Mouse (Mus musculus): ENCODE data around the gene Hoxd8.

The Hoxd8 gene

GRCm38 (mm10) chr2:74686988-74687697 lies 17.3 kb upstream of the Hoxd8 start:
- no peak for DNase-seq

- no peak for DNase-seq
Observed at GRCm38 (mm10) chr2:74687698-74688555, 16.5 kb upstream of the Hoxd8 start.

- no peak for DNase-seq
Observed at GRCm38 (mm10) chr2:74688795-74689573, 15.4 kb upstream of the Hoxd8 start.

GRCm38 (mm10) chr2:74689574-74690337 lies 14.7 kb upstream of the Hoxd8 start:
- no peak for DNase-seq

- DNase-seq, result no peak
Observed at GRCm38 (mm10) chr2:74690338-74690716, 14.1 kb upstream of the Hoxd8 start.

- DNase-seq, result no peak
Observed at GRCm38 (mm10) chr2:74691022-74691951, 13.1 kb upstream of the Hoxd8 start, which contains the start of gene Hoxd10. Gene Hoxd10 (plus strand): TSS chr2:74691924.

- DNase-seq, result no peak
Observed at GRCm38 (mm10) chr2:74691995-74692807, 12.2 kb upstream of the Hoxd8 start.

- no peak for DNase-seq
Observed at GRCm38 (mm10) chr2:74692808-74693431, 11.5 kb upstream of the Hoxd8 start.

- DNase-seq, result no peak
Observed at GRCm38 (mm10) chr2:74693432-74693827, 11.0 kb upstream of the Hoxd8 start.

- DNase-seq, result no peak
Observed at GRCm38 (mm10) chr2:74694066-74694465, 10.3 kb upstream of the Hoxd8 start.

GRCm38 (mm10) chr2:74695383-74695782 lies 9.0 kb upstream of the Hoxd8 start:
- no peak for DNase-seq

GRCm38 (mm10) chr2:74695813-74696430 lies 8.5 kb upstream of the Hoxd8 start:
- DNase-seq, result no peak

GRCm38 (mm10) chr2:74696442-74697335 lies 7.7 kb upstream of the Hoxd8 start:
- no peak for DNase-seq

GRCm38 (mm10) chr2:74697567-74698121 lies 6.8 kb upstream of the Hoxd8 start, which contains the start of gene Hoxd9:
Gene Hoxd9 (plus strand): TSS chr2:74697727.
- DNase-seq, result no peak

- DNase-seq, result no peak
Observed at GRCm38 (mm10) chr2:74698201-74699052, 6.0 kb upstream of the Hoxd8 start.

- DNase-seq, result no peak
Observed at GRCm38 (mm10) chr2:74699053-74699430, 5.4 kb upstream of the Hoxd8 start.

All from lung, postnatal 14 days (tissue).